Mouse (Mus musculus): ENCODE data around the gene Accs.

DNA sequence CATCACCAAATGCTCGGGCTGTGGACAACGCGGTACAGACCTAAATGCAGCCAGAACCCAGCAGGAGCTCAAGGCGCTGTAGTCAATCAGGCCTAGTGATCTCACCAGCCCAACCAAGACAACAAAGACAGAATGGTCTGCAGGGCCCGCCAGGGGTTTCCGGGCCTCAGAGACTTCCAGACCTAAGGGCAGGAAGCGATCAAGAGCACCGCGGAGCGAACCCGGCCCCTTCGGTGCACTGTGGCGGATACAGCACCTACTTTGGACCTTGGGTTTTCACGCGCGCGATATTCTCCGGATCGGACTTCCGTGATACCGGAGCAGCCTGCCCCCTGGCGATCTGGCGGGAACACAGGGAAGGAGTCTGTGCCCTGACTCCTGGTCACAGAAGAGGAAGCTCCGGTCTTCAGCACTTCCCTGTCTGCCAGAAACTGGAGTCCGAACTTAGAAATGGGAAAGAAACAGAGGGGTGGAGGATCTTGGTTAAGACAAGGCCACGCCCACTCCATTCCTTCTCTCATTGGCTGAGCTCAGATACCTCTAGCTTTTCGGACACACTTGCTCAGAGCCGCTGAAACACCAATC lies at the start of gene Accs:
- TF ChIP-seq CTCF (conservative IDR thresholded peaks at IDR 0.05 in 1 of 2, IDR thresholded peaks at IDR 0.05 in 1 of 2; ENCODE audit: low read depth in 2 of 2, low read length in 2 of 2) (peak in 1 of 2 experiments; percentile 32; a peak in 2 of 4 replicates), USF2 (conservative IDR thresholded peaks at IDR 0.05; ENCODE audit: low read depth, low read length) (no peak), TBP (conservative IDR thresholded peaks at IDR 0.05; ENCODE audit: low read depth, low read length) (peak; percentile 70), HCFC1 (IDR thresholded peaks at IDR 0.05; ENCODE audit: low read depth, low read length) (peak; percentile 43), SIN3A (IDR thresholded peaks at IDR 0.05; ENCODE audit: low read length) (peak; percentile 63; the same call in 1 of the 2 replicates)
